Mouse (Mus musculus) macrophage (primary cell): ENCODE data around the gene Chrd. TPM values are rescaled to one million over a fixed set of nuclear protein-coding genes. Genes with fewer than 3 reads are reported as not detected.

Source experiments
- H3K27ac ChIP-seq: fragments of 350-480 bp; formaldehyde crosslinking; 2 replicates; pipeline ENCODE4 v1.9.0; 2021
- H3K36me3 ChIP-seq: fragments of 350-480 bp; formaldehyde crosslinking; 2 replicates; pipeline ENCODE4 v1.9.0; 2021; ENCODE audit errors: inconsistent target
- H3K4me3 ChIP-seq: fragments of 350-480 bp; formaldehyde crosslinking; 2 replicates; pipeline ENCODE4 v1.9.0; 2021; ENCODE audit errors: inconsistent target
- H3K79me2 ChIP-seq: fragments of 350-480 bp; formaldehyde crosslinking; 2 replicates; pipeline ENCODE4 v1.9.0; 2021; ENCODE audit errors: inconsistent target
- WGBS: methylation state at CpG from one replicate; pipeline ENCODE4 v1.1.7; 2026; ENCODE audit warnings: inconsistent platforms; ENCODE audit not compliant: missing documents; 5-methylcytosine and 5-hydroxymethylcytosine counted together
- polyA plus RNA-seq: library from polyadenylated mRNA; stranded (reverse); fragments of 250-400 nt; gene quantifications from 3 replicates; pipeline ENCODE4 v1.2.4, GENCODE M21; 2018; ENCODE audit warnings: inconsistent platforms

Chrd gene
- polyA plus RNA-seq, 1 experiment from 2014 or later = not detected

DNA sequence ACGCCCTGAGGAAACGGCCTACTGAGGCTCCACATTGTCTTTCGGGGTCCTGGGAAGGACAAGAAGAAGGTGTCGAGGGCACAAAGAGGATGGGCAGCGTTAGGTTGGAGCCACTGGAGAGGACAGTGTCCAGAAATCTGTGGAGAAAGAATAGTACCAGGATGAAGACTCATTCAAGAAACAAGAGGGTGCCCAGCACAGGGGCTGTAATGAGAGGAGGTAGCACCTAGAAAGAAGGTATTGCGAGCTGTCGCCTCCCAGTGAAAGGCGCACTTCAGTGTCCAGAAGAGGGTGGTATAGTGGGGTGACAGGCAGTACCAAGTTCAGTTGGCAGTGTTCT, 16.1 kb upstream of the Chrd start:
- H3K27ac ChIP-seq = no peak overlapping the region
- H3K36me3 ChIP-seq = peaks cover 7% of the 10 kb centered on the region; the same call in 1 of the 2 replicates
- 6% methylated on average over 8 of the region's 8 CpGs for WGBS

DNA sequence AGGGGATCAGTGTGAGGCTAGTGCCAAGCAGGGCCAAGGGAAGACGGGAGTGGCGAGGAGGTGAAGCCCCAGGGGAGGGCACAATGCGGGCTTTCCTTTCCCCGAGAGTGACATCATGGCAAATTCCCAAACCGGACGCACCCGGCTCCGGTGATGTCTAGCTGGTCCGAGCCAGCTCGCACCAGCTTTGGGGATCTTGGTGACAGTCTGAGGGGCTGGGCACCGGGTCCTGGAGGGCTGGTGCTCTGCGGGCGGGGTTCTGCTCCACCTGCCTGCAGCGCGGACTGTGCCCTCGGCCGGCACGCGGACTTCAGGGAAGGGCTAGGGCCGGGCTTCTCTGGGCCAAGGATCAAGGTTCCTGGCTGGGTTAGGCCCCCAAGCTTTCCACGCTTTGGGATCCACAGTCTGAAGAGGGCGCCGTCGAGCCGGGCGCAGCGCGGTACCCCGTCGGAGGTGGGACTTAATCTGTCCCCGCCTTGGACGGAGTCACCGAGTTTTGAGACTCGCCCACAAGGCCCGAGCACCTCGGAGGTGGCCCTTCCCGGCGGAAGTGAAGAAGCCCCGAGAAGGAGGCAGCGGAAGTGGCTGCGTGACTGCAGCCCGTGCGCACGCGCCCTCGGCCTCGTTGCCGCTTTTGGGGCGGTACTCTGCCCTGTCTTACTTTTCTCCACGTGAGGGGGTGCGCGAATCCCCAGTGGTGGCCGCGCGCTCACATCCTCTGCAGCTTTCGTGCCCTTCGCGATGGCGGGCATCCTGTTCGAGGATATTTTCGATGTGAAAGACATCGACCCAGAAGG, 15.5 kb upstream of the Chrd start, which contains the start of the genes Polr2h and Clcn2:
Polr2h (plus strand) TSS at position 485 of the 797 bp plus-strand sequence.
Clcn2 (minus strand) TSS at position 566 of the 797 bp plus-strand sequence.
- peak within 1 kb of the TSS; percentile 61 for H3K27ac ChIP-seq
- under 1% methylated on average over 62 of the region's 62 CpGs for WGBS
- no peaks in the 10 kb centered on the region for H3K79me2 ChIP-seq
- peak within 1 kb of the TSS; percentile 64 for H3K4me3 ChIP-seq
- H3K36me3 ChIP-seq = peaks cover 7% of the 10 kb centered on the region; the same call in 1 of the 2 replicates

More for the DNA sequence above, 16.1 kb upstream of the Chrd start:
- Histone ChIP-seq H3K79me2 (no peaks in the 10 kb centered on the region), H3K4me3 (peak overlapping the region; percentile 24)

DNA sequence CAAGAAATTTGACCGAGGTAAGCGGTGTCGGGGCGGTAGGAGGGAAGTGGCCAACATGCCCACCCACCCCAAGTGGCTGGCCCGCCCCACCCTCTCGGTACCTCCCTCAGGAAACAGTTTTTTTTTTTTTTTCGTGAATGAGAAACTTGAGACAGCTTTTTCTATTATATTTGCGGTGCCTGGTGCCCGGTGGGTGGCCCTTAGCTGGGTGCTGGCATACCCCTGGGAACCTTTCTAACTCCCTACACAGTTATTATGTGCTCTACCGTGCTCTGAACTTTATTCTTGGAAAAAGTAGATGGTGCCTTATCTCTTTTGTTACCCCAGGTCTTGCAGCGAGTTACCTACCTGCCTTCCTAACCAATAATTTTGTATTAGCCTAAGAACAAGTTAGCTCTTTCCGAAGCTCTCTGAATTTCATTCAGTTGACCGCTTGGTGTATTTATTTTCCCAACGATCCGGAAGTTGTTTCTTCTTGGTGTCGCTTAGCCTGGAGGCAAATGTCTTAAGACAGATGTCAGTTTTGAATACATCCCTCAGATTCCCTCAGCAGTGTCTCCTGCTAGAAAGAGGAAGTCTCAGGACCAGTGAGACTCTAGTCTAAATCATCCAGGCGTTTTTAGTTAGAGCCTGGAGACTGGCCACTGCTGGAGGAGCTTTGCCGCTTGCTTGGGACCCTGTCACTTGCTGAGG, 14.8 kb upstream of the Chrd start:
- H3K4me3 ChIP-seq = peak overlapping the region; percentile 64
- peak overlapping the region; percentile 61 for H3K27ac ChIP-seq
- 1% methylated on average over 18 of the region's 18 CpGs for WGBS

DNA sequence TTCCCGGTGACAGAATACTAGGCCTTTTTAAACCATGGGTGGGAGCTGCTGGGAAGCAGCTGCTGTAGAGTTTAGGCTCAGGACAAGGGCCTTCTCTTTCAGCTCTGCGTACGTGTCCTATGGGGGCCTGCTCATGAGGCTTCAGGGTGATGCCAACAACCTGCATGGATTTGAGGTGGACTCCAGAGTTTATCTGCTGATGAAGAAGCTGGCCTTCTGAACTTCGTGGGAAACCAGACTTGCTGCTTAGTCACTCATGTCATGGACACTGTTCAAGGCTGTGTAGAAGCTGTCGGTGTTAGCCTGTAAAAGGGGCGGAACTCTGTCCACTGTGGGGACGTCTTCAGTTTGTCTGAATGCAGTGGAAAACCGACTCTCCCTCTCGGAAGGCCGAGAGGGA, 11.1 kb upstream of the Chrd start:
- H3K27ac ChIP-seq = no peak overlapping the region
- 92% methylated on average over 10 of the region's 10 CpGs for WGBS
- H3K4me3 ChIP-seq = no peak overlapping the region
- peaks cover 7% of the 10 kb centered on the region; the same call in 1 of the 2 replicates for H3K36me3 ChIP-seq
- H3K79me2 ChIP-seq = no peaks in the 10 kb centered on the region

More for the DNA sequence above, 14.8 kb upstream of the Chrd start:
- no peaks in the 10 kb centered on the region for H3K79me2 ChIP-seq
- peaks cover 7% of the 10 kb centered on the region; the same call in 1 of the 2 replicates for H3K36me3 ChIP-seq

DNA sequence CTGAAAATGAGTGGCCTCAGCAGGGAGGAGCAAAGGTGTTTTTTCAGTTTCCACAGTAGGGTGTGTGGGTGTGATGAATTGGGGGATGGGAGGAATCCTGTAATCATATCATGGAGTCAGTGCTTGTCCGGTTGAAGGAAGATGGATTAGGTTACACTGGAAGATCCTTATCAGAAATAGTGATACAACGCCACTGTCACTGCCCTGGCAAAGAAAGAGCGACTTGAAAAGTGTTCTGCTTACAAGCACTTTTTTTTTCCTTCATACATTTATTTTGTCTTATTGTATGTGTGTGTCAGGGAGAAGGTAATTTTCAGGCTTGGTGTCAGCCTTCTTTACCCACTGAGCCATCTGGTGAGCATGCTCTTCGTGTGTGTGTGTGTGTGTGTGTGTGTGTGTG, 10.2 kb upstream of the Chrd start:
- H3K27ac ChIP-seq = no peak overlapping the region
- no peak overlapping the region for H3K4me3 ChIP-seq
- WGBS = 93% methylated on average over 2 of the region's 4 CpGs

DNA sequence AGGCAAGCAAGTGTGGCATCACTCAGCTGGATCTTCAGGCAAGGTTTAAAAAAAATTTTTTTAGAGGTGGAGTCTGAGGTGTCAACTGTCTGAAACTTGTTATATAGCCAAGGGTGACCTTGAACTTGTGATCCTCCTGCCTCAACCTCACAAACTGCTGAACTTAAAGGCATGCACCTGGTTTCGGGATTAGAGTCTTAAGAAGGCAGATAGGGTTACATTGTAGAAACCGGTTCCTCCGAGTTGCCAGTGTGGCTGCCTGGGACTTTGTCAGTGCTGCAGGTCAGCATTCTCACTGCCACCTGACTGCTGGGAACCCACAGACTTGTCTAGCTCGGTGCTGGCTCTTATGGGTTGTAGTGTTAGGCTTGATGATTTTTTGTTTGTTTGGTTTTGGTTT, 9.7 kb upstream of the Chrd start:
- peaks cover 7% of the 10 kb centered on the region; the same call in 1 of the 2 replicates for H3K36me3 ChIP-seq
- H3K4me3 ChIP-seq = no peak overlapping the region
- WGBS = 92% methylated on average over 4 of the region's 4 CpGs
- no peaks in the 10 kb centered on the region for H3K79me2 ChIP-seq
- H3K27ac ChIP-seq = no peak overlapping the region

More for the DNA sequence above, 10.2 kb upstream of the Chrd start:
- Histone ChIP-seq H3K36me3 (peaks cover 7% of the 10 kb centered on the region; the same call in 1 of the 2 replicates), H3K79me2 (no peaks in the 10 kb centered on the region)

DNA sequence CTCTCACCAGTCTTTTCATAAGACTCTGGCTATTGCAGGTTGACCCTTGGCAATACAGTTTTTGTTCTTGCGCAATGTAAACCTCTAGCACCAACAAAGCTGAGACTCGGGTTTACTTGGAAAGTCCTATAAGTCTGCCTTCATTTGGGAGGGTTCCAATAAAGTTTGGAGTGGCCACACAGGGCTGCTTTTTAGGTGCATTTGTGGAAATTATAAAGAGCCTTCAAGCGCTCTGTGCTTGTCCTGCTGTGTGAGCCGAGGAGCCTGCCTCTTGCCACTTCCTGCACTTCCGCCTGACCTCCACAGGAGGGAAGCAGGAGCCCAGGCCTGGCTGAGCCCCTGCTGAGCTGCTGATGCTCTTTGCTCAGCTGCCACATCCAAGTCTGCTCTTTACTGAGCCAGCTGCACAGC, 8.6 kb upstream of the Chrd start:
- H3K36me3 ChIP-seq = peaks cover 7% of the 10 kb centered on the region; the same call in 1 of the 2 replicates
- H3K27ac ChIP-seq = no peak overlapping the region
- 25% methylated on average over 5 of the region's 5 CpGs for WGBS
- H3K79me2 ChIP-seq = no peaks in the 10 kb centered on the region
- no peak overlapping the region for H3K4me3 ChIP-seq

DNA sequence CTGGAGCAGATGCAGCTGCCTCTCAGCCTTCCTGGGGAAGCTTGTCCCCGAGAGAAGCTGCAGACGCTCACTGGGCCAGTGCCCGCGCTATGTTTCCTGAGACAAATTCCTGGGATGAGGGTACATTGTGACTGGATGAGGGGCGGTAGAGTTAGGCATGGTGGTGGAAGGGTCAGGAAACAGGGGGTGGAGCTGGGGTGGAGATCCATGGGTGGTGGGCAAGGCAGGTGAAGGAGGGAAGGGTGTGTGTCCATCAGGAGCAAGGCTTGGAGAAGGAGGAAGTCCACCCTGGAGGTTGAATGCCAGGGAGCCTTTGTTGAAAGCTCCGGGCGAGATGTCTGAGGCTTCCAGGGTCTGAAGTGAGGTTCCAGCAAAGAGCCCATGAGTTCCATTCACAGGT, 7.6 kb upstream of the Chrd start:
- Histone ChIP-seq H3K27ac (no peak overlapping the region), H3K36me3 (peaks cover 7% of the 10 kb centered on the region; the same call in 1 of the 2 replicates), H3K4me3 (no peak overlapping the region), H3K79me2 (no peaks in the 10 kb centered on the region)
- WGBS = 97% methylated on average over 7 of the region's 7 CpGs

DNA sequence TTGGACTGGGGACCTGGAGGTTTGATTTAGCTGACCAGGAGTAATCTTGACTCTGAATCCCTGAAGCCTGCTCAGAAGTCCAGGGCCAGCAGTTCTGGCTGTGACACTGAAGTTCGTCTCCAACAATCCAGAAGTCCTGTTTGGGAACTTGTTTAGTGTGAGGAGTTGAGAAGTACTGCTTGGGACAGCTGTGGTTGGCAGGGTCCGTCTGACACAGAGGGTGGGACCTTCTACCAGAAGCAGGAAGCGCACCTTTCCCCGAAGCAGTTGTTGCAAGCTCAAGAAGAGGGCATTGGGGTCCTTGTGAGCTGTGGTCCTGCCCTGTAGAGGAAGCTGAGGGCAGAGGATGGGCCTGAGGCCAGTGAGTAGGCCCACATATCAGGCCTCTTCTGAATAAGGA, 7.2 kb upstream of the Chrd start:
- WGBS = 79% methylated on average over 4 of the region's 4 CpGs
- H3K36me3 ChIP-seq = peaks cover 7% of the 10 kb centered on the region; the same call in 1 of the 2 replicates
- H3K4me3 ChIP-seq = no peak overlapping the region
- no peaks in the 10 kb centered on the region for H3K79me2 ChIP-seq
- no peak overlapping the region for H3K27ac ChIP-seq

DNA sequence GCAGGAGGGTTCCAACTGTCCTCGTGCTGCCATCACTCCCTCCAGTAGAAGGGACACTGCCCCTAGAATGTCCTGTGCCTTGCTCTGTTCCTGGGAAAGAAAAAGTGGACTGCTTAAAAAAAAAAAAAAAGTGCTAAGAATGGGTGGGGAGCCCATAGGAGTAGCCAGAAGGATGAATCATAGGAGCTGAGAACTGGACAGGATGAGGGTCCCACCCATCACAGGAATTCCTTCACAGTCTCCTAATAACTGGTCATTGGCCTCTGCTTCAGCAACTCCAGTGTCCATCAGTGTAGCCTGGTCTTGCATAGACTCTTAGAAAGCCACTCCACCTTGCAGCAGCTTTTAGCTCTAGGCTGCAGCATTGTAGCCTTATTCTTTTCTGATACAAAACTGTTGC, 6.5 kb upstream of the Chrd start:
- H3K36me3 ChIP-seq = peaks cover 5% of the 10 kb centered on the region; the same call in 1 of the 2 replicates
- 100% methylated on average over 1 of the region's 1 CpGs for WGBS
- H3K27ac ChIP-seq = no peak overlapping the region
- no peaks in the 10 kb centered on the region for H3K79me2 ChIP-seq
- H3K4me3 ChIP-seq = no peak overlapping the region

DNA sequence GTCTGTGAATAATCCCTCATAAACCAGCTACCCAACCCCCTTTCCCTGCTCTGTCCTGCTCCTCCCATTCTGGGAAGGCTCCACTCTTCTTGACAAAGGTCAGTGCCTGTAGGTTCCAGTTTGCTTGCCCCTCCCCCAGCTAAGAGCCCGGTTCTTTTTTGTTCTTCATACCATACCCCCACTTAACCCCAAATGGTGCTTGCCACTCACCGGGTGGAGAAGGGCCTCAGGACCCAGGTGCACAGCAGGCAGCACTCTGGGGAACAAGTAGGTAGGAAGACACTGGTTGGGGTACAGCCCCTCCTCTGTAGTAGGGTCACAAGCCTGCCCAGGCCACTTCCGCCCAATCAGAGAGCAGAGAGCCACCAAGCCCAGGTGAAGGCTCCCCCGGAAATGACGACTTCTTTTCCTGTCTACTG, 2.6 kb upstream of the Chrd start:
- no peaks in the 10 kb centered on the region for H3K79me2 ChIP-seq
- no peak overlapping the region for H3K27ac ChIP-seq
- no peak overlapping the region for H3K4me3 ChIP-seq
- 41% methylated on average over 5 of the region's 5 CpGs for WGBS
- H3K36me3 ChIP-seq = no peaks in the 10 kb centered on the region

DNA sequence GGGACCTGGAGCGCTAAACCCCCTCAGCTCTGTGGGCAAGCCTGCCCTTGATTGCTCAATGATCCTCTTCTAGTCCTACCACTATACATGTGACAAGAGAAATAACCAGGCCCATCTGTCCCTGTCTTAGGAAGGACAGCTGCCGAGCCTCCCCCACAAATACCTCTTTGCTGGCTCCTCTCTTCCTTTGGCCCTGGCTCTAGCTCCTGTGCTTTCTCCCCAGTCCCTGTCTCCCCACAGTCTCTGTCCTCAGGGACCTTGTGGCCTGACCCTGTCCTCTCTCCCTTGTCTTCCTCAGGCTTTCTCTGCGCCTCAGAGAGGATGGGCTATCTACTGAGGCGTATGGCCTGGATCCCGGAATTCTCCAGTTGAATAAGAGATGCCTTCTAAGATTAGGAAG, 1.2 kb upstream of the Chrd start:
- Histone ChIP-seq H3K4me3 (no peak overlapping the region), H3K27ac (no peak overlapping the region), H3K79me2 (no peaks in the 10 kb centered on the region), H3K36me3 (no peaks in the 10 kb centered on the region)
- WGBS = 65% methylated on average over 5 of the region's 5 CpGs

DNA sequence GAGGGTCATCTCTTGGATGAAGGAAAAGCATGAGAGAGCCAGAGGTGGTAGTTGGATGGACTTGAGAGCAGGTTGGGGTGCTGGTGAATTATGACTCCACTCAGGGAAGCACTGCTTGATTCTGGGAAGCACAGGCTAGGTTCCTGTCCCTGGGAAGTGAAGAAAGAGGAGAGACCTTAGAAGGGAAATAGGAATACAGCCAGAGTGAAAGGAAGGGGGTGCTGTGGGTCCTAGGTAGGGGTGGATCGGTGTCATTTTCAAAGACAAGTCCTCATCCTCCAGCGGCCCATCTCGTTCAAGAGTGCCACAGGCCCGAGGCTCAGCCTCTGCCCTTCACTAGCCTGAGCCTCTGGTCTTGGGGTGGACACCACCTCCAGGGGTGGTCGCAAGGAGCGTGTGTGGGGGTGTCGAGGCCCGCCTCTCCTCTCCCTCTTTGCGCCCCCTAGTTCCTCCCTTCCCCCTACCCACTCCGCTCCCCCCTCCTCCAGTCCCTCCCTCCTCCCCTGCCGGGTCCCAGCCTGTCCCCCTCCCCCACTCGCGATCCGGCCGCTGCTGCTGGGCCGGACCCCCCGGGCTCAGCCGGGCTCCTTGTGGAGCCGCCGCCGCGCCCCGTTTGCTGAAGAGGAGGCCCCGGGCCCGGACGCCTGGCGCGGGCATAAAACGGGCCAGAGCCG, 539 bp upstream of the Chrd start:
- H3K4me3 ChIP-seq = no peak overlapping the region
- no peaks in the 10 kb centered on the region for H3K79me2 ChIP-seq
- no peak overlapping the region for H3K27ac ChIP-seq
- no peaks in the 10 kb centered on the region for H3K36me3 ChIP-seq
- 16% methylated on average over 9 of the region's 30 CpGs for WGBS
